Mouse (Mus musculus): ENCODE data around the gene Myl6. TPM values are rescaled to one million over a fixed set of nuclear protein-coding genes. Genes with fewer than 3 reads are reported as not detected.

Gene Myl6
- polyA plus RNA-seq, 1 experiment from 2014 or later, result 442 TPM

GRCm38 (mm10) chr10:128489380-128489779 lies 4.6 kb downstream of the Myl6 start:
- Histone ChIP-seq H3K27ac (ENCODE audit: low read depth) (no peak overlapping the region), H3K36me3 (replicated peaks; ENCODE audit: insufficient read depth, low read length) (peaks cover 60% of the 10 kb centered on the region), H3K27me3 (ENCODE audit: insufficient read depth, low read length) (no peaks in the 10 kb centered on the region), H3K9ac (replicated peaks) (no peak overlapping the region), H3K4me2 (ENCODE audit: low read depth, low read length) (no peak overlapping the region), H3K4me1 (ENCODE audit: insufficient read depth) (peaks cover 13% of the 10 kb centered on the region), H3K9me3 (ENCODE audit: low read length) (no peaks in the 10 kb centered on the region), H3K4me3 (ENCODE audit: low read depth, low read length) (no peak overlapping the region)
- TF ChIP-seq CTCF (IDR thresholded peaks at IDR 0.05; ENCODE audit: low read depth), result no peak
- no peak for TF ChIP-seq EP300 (IDR thresholded peaks at IDR 0.05; ENCODE audit: low read depth)
- ATAC-seq (no peak), DNase-seq (no peak)
- 49% methylated on average over 5 of the region's 5 CpGs for WGBS (ENCODE audit: insufficient replicate concordance)

- Histone ChIP-seq H3K4me3 (ENCODE audit: low read depth, low read length) (no peak overlapping the region), H3K4me2 (ENCODE audit: low read depth, low read length) (no peak overlapping the region), H3K27me3 (ENCODE audit: insufficient read depth, low read length) (no peaks in the 10 kb centered on the region), H3K9me3 (ENCODE audit: low read length) (no peaks in the 10 kb centered on the region), H3K4me1 (ENCODE audit: insufficient read depth) (peaks cover 12% of the 10 kb centered on the region), H3K36me3 (replicated peaks; ENCODE audit: insufficient read depth, low read length) (peaks cover 66% of the 10 kb centered on the region), H3K9ac (replicated peaks) (no peak overlapping the region), H3K27ac (ENCODE audit: low read depth) (no peak overlapping the region)
- DNase-seq (no peak), ATAC-seq (no peak)
- TF ChIP-seq CTCF (IDR thresholded peaks at IDR 0.05; ENCODE audit: low read depth), result no peak
- TF ChIP-seq EP300 (IDR thresholded peaks at IDR 0.05; ENCODE audit: low read depth), result no peak
- 88% methylated on average over 4 of the region's 4 CpGs for WGBS (ENCODE audit: insufficient replicate concordance)
These were observed 5.2 kb downstream of the Myl6 start for GRCm38 (mm10) chr10:128488776-128489175.

- WGBS (ENCODE audit: insufficient replicate concordance), result 88% methylated on average over 22 of the region's 22 CpGs
- no peak for ATAC-seq
- Histone ChIP-seq H3K4me2 (ENCODE audit: low read depth, low read length) (no peak overlapping the region), H3K36me3 (replicated peaks; ENCODE audit: insufficient read depth, low read length) (peaks cover 72% of the 10 kb centered on the region), H3K27ac (ENCODE audit: low read depth) (no peak overlapping the region), H3K4me3 (ENCODE audit: low read depth, low read length) (no peak overlapping the region), H3K27me3 (ENCODE audit: insufficient read depth, low read length) (no peaks in the 10 kb centered on the region), H3K9me3 (ENCODE audit: low read length) (no peaks in the 10 kb centered on the region), H3K9ac (replicated peaks) (no peak overlapping the region), H3K4me1 (ENCODE audit: insufficient read depth) (peaks cover 12% of the 10 kb centered on the region)
- DNase-seq, result no peak
- no peak for TF ChIP-seq CTCF (IDR thresholded peaks at IDR 0.05; ENCODE audit: low read depth)
- TF ChIP-seq EP300 (IDR thresholded peaks at IDR 0.05; ENCODE audit: low read depth), result no peak
These were observed 5.9 kb downstream of the Myl6 start for GRCm38 (mm10) chr10:128487861-128488712.

GRCm38 (mm10) chr10:128486370-128486769 lies 7.6 kb downstream of the Myl6 start:
- H3K27ac ChIP-seq (ENCODE audit: low read depth), result no peak overlapping the region
- H3K9ac ChIP-seq (replicated peaks), result no peak overlapping the region
- H3K4me1 ChIP-seq (ENCODE audit: insufficient read depth), result peaks cover under 1% of the 10 kb centered on the region; the same call in 1 of the 2 replicates
- no peak overlapping the region for H3K4me3 ChIP-seq (ENCODE audit: low read depth, low read length)
- DNase-seq, result no peak
- H3K36me3 ChIP-seq (replicated peaks; ENCODE audit: insufficient read depth, low read length), result peaks cover 84% of the 10 kb centered on the region
- no peaks in the 10 kb centered on the region for H3K9me3 ChIP-seq (ENCODE audit: low read length)
- no peak overlapping the region for H3K4me2 ChIP-seq (ENCODE audit: low read depth, low read length)
- no peak for TF ChIP-seq CTCF (IDR thresholded peaks at IDR 0.05; ENCODE audit: low read depth)
- no peak for TF ChIP-seq EP300 (IDR thresholded peaks at IDR 0.05; ENCODE audit: low read depth)
- 84% methylated on average over 7 of the region's 7 CpGs for WGBS (ENCODE audit: insufficient replicate concordance)
- no peaks in the 10 kb centered on the region for H3K27me3 ChIP-seq (ENCODE audit: insufficient read depth, low read length)
- ATAC-seq, result no peak

- no peaks in the 10 kb centered on the region for H3K4me1 ChIP-seq (ENCODE audit: insufficient read depth)
- H3K36me3 ChIP-seq (replicated peaks; ENCODE audit: insufficient read depth, low read length), result peaks cover 84% of the 10 kb centered on the region
These were observed 19.6 kb downstream of the Myl6 start for GRCm38 (mm10) chr10:128474366-128474765.

GRCm38 (mm10) chr10:128460270-128460630 lies 33.7 kb downstream of the Myl6 start:
- Histone ChIP-seq H3K9ac (replicated peaks) (peak overlapping the region; percentile 93), H3K27me3 (ENCODE audit: insufficient read depth, low read length) (no peaks in the 10 kb centered on the region), H3K4me2 (ENCODE audit: low read depth, low read length) (peak overlapping the region; percentile 89), H3K4me3 (ENCODE audit: low read depth, low read length) (peak overlapping the region; percentile 86), H3K9me3 (ENCODE audit: low read length) (no peaks in the 10 kb centered on the region), H3K36me3 (replicated peaks; ENCODE audit: insufficient read depth, low read length) (peaks cover 33% of the 10 kb centered on the region), H3K27ac (ENCODE audit: low read depth) (peak overlapping the region; percentile 96), H3K4me1 (ENCODE audit: insufficient read depth) (peaks cover 10% of the 10 kb centered on the region; the same call in 1 of the 2 replicates)
- DNase-seq, result no peak
- no peak for TF ChIP-seq EP300 (IDR thresholded peaks at IDR 0.05; ENCODE audit: low read depth)
- no peak for TF ChIP-seq CTCF (IDR thresholded peaks at IDR 0.05; ENCODE audit: low read depth)
- 11% methylated on average over 5 of the region's 5 CpGs for WGBS (ENCODE audit: insufficient replicate concordance)
- ATAC-seq, result no peak

More at GRCm38 (mm10) chr10:128474366-128474765, 19.6 kb downstream of the Myl6 start:
- Histone ChIP-seq H3K4me3 (ENCODE audit: low read depth, low read length) (no peak overlapping the region), H3K27me3 (ENCODE audit: insufficient read depth, low read length) (no peaks in the 10 kb centered on the region), H3K9me3 (ENCODE audit: low read length) (no peaks in the 10 kb centered on the region), H3K4me2 (ENCODE audit: low read depth, low read length) (no peak overlapping the region), H3K9ac (replicated peaks) (no peak overlapping the region), H3K27ac (ENCODE audit: low read depth) (no peak overlapping the region)
- TF ChIP-seq CTCF (IDR thresholded peaks at IDR 0.05; ENCODE audit: low read depth) (no peak), EP300 (IDR thresholded peaks at IDR 0.05; ENCODE audit: low read depth) (no peak)
- ATAC-seq, result no peak
- no peak for DNase-seq
- 90% methylated on average over 12 of the region's 12 CpGs for WGBS (ENCODE audit: insufficient replicate concordance)

Data from liver, postnatal 0 days (tissue).